In genomic region chr4:107015971-107016511, GRCm38 (mm10) we compare ENCODE assay signal across 9 mouse cellular contexts. TPM values are rescaled to one million over a fixed set of nuclear protein-coding genes. Genes with fewer than 3 reads are reported as not detected.
DNase-seq lines count a peak whose midpoint lies in the region; ATAC-seq and TF ChIP-seq lines count a peak whose summit lies in the region.
"Had no signal": no experiment of that assay in that cellular context is flagged by ENCODE, and none has a peak within 500 bp of the region (broad histone marks: within the 10 kb centered on the region; RNA-seq: fewer than 3 reads in every experiment).

No protein-coding gene starts in this region.

- H3K36me3 ChIP-seq in lung, postnatal 0 days (ENCODE audit: insufficient read depth, low read length), result no peaks in the 10 kb centered on the region
- no peaks in the 10 kb centered on the region for H3K36me3 ChIP-seq in forebrain, embryonic 15.5 days
- no peaks in the 10 kb centered on the region for H3K36me3 ChIP-seq in kidney, adult 2 months (ENCODE audit: control insufficient read depth, insufficient read depth, low read length)
- no peaks in the 10 kb centered on the region for H3K36me3 ChIP-seq in midbrain, postnatal 0 days (ENCODE audit: insufficient read depth, low read length)

- no peak for DNase-seq in lung, postnatal 0 days (ENCODE audit: low spot score)
- no peak for DNase-seq in lung, adult 18-20 months
- DNase-seq in kidney, adult 2 months, result peak; percentile 83
- DNase-seq in midbrain, postnatal 0 days (ENCODE audit: low spot score), result peak; percentile 70
- DNase-seq in layer of hippocampus, adult 18-20 months (ENCODE audit: low spot score in 2 of 2), result no peak
- no peak for DNase-seq in left cerebral cortex, adult 11 months (ENCODE audit: low spot score)

- H3K9me3 ChIP-seq in lung, postnatal 0 days (ENCODE audit: low read length), result no peaks in the 10 kb centered on the region
- H3K9me3 ChIP-seq in forebrain, embryonic 15.5 days, result no peaks in the 10 kb centered on the region
- H3K9me3 ChIP-seq in midbrain, postnatal 0 days (ENCODE audit: low read length), result no peaks in the 10 kb centered on the region

- no peak overlapping the region for H3K4me3 ChIP-seq in lung, postnatal 0 days (ENCODE audit: low read depth, low read length)
- H3K4me3 ChIP-seq in forebrain, embryonic 15.5 days, result no peak overlapping the region
- no peak overlapping the region for H3K4me3 ChIP-seq in kidney, adult 2 months (ENCODE audit: insufficient read depth, low read depth, low read length)
- H3K4me3 ChIP-seq in midbrain, postnatal 0 days (ENCODE audit: low read depth, low read length), result no peak overlapping the region

- H3K4me1 ChIP-seq in lung, postnatal 0 days (ENCODE audit: insufficient read depth, low read depth, low read length), result no peaks in the 10 kb centered on the region
- peaks cover 63% of the 10 kb centered on the region for H3K4me1 ChIP-seq in forebrain, embryonic 15.5 days
- peaks cover 65% of the 10 kb centered on the region for H3K4me1 ChIP-seq in kidney, adult 2 months (ENCODE audit: control insufficient read depth, insufficient read depth, low read length)
- peaks cover 26% of the 10 kb centered on the region for H3K4me1 ChIP-seq in midbrain, postnatal 0 days (ENCODE audit: insufficient read depth, low read length)

- TF ChIP-seq POLR2A in kidney, adult 2 months (IDR thresholded peaks at IDR 0.05; ENCODE audit: low read depth, low read length), result no peak

- no peak for TF ChIP-seq EP300 in lung, postnatal 0 days (IDR thresholded peaks at IDR 0.05)

- no peak overlapping the region for H3K4me2 ChIP-seq in lung, postnatal 0 days (replicated peaks; ENCODE audit: low read depth, low read length)
- no peak overlapping the region for H3K4me2 ChIP-seq in forebrain, embryonic 15.5 days (replicated peaks)
- no peak overlapping the region for H3K4me2 ChIP-seq in midbrain, postnatal 0 days (ENCODE audit: low read depth, low read length, poor library complexity, severe bottlenecking)

- H3K27me3 ChIP-seq in lung, postnatal 0 days (replicated peaks; ENCODE audit: insufficient read depth, low read length), result no peaks in the 10 kb centered on the region
- H3K27me3 ChIP-seq in forebrain, embryonic 15.5 days, result no peaks in the 10 kb centered on the region
- no peaks in the 10 kb centered on the region for H3K27me3 ChIP-seq in kidney, adult 2 months (replicated peaks; ENCODE audit: control insufficient read depth, insufficient read depth, low read length)
- H3K27me3 ChIP-seq in midbrain, postnatal 0 days (ENCODE audit: insufficient read depth, low read length), result no peaks in the 10 kb centered on the region
- H3K27me3 ChIP-seq: Patski had no signal

- H3K27ac ChIP-seq in lung, postnatal 0 days (ENCODE audit: low read length), result no peak overlapping the region
- H3K27ac ChIP-seq in forebrain, embryonic 15.5 days (replicated peaks), result 0 out of 2 replicates have a peak overlapping the region, but pooled peaks have one; percentile 4
- H3K27ac ChIP-seq in kidney, adult 2 months (ENCODE audit: insufficient read depth, low read depth, low read length), result peak overlapping the region; percentile 61
- H3K27ac ChIP-seq in midbrain, postnatal 0 days (ENCODE audit: low read depth, low read length), result peak overlapping the region; percentile 19

- WGBS in lung, postnatal 0 days, result 61% methylated on average over 13 of the region's 13 CpGs
- 37% methylated on average over 13 of the region's 13 CpGs for WGBS in forebrain, embryonic 15.5 days
- 31% methylated on average over 13 of the region's 13 CpGs for WGBS in kidney, adult 2 months
- WGBS in midbrain, postnatal 0 days, result 41% methylated on average over 13 of the region's 13 CpGs

- ATAC-seq in lung, postnatal 0 days, result no peak
- ATAC-seq in forebrain, embryonic 15.5 days (replicated peaks), result no peak
- ATAC-seq in midbrain, postnatal 0 days (ENCODE audit: low FRiP score), result peak; percentile 45; the same call in 1 of the 2 replicates
- ATAC-seq in erythroblast, adult 5-6 weeks (replicated peaks; ENCODE audit: low FRiP score, poor library complexity, severe bottlenecking), result no peak
- ATAC-seq: Patski had no signal

- TF ChIP-seq CTCF in lung, postnatal 0 days (IDR thresholded peaks at IDR 0.05), result peak; percentile 14; the same call in 1 of the 2 replicates
- TF ChIP-seq CTCF in kidney, adult 2 months (conservative IDR thresholded peaks at IDR 0.05; ENCODE audit: insufficient read depth, insufficient read length, low read depth, low read length), result no peak; the same call in 1 of the 2 replicates
- TF ChIP-seq CTCF in midbrain, postnatal 0 days (IDR thresholded peaks at IDR 0.05), result peak; percentile 46

- no peak overlapping the region for H3K9ac ChIP-seq in lung, postnatal 0 days (replicated peaks; ENCODE audit: low read depth)
- no peak overlapping the region for H3K9ac ChIP-seq in forebrain, embryonic 15.5 days (replicated peaks)
- H3K9ac ChIP-seq in midbrain, postnatal 0 days (replicated peaks; ENCODE audit: low read length, poor library complexity, severe bottlenecking), result 0 out of 2 replicates have a peak overlapping the region, but pooled peaks have one; percentile 24

RNA-seq across cellular contexts. Expression of gene Mrpl37, which starts 50.6 kb away (rescaled TPM):
- polyA plus RNA-seq in lung, postnatal 0 days (2015; fragmentation: Nextera tagmentation; extraction: Ambion mirVana), result 48.4 and 53.4 TPM in 2 replicates
- polyA plus RNA-seq in forebrain, embryonic 15.5 days (2015; fragmentation: Nextera tagmentation; extraction: Ambion mirVana), result 76.1 and 80.6 TPM in 2 replicates
- polyA plus RNA-seq in kidney, adult 2 months (2012; rRNA removed), result 111 and 118 TPM in 2 replicates
- 51.7 and 53.3 TPM in 2 replicates for total RNA-seq in midbrain, postnatal 0 days (2014; rRNA removed)
- polyA plus RNA-seq in midbrain, postnatal 0 days (2015; fragmentation: Nextera tagmentation; extraction: Ambion mirVana), result 71.5 and 76.7 TPM in 2 replicates
- 10 to 100 TPM; 56.7 to 58.7 TPM for total RNA-seq in layer of hippocampus, adult 18-20 months (2021)
- total RNA-seq in erythroblast, adult 5-6 weeks (2015; ENCODE audit: low replicate concordance), result 20.9 and 25.0 TPM in 2 replicates
- 5.4 and 17.2 TPM in 2 replicates for total RNA-seq in erythroblast, adult 5-6 weeks (2017; ENCODE audit: low replicate concordance)

RNA-seq across cellular contexts. Expression of gene Cyb5rl, which starts 50.7 kb away (rescaled TPM):
- 4.9 and 5.4 TPM in 2 replicates for polyA plus RNA-seq in lung, postnatal 0 days (2015; fragmentation: Nextera tagmentation; extraction: Ambion mirVana)
- polyA plus RNA-seq in forebrain, embryonic 15.5 days (2015; fragmentation: Nextera tagmentation; extraction: Ambion mirVana), result 2.8 and 3.6 TPM in 2 replicates
- polyA plus RNA-seq in kidney, adult 2 months (2012; rRNA removed), result 19.0 and 21.7 TPM in 2 replicates
- total RNA-seq in midbrain, postnatal 0 days (2014; rRNA removed), result 5.1 and 20.5 TPM in 2 replicates
- polyA plus RNA-seq in midbrain, postnatal 0 days (2015; fragmentation: Nextera tagmentation; extraction: Ambion mirVana), result 4.6 and 5.6 TPM in 2 replicates
- total RNA-seq in layer of hippocampus, adult 18-20 months (2021), result 1 to 10 TPM; 7.8 TPM
- 0.63 TPM in 1 of 2 replicates, not detected in the other for total RNA-seq in erythroblast, adult 5-6 weeks (2015; ENCODE audit: low replicate concordance)
- 0.28 and 0.34 TPM in 2 replicates for total RNA-seq in erythroblast, adult 5-6 weeks (2017; ENCODE audit: low replicate concordance)

Comparison
In these comparisons a context has a peak if more than half of its experiments do, and no peak if none do; other contexts are left out.
1. DNase-seq: peak in kidney, adult 2 months (single experiment) and midbrain, postnatal 0 days (single experiment); none in lung, postnatal 0 days (single experiment), lung, adult 18-20 months (0 of 2), layer of hippocampus, adult 18-20 months (0 of 2) and left cerebral cortex, adult 11 months (single experiment).